Mouse (Mus musculus) C2C12 (cell line): ENCODE data around the gene Ubtf.

Experiments
- CEBPB ChIP-seq: IDR thresholded peaks from one replicate; pipeline ENCODE4 v1.6.1; 2011; ENCODE audit warnings: low read depth, mild to moderate bottlenecking, control low read depth, moderate library complexity
- CTCF ChIP-seq: IDR thresholded peaks from one replicate; pipeline ENCODE4 v1.5.1; 2011; ENCODE audit not compliant: control insufficient read depth, insufficient read depth, insufficient read length
- FOSL1 ChIP-seq: IDR thresholded peaks from one replicate; pipeline ENCODE4 v1.8.0; 2011; ENCODE audit warnings: mild to moderate bottlenecking, low read length; ENCODE audit not compliant: poor library complexity, insufficient read depth, severe bottlenecking
- MAX ChIP-seq: IDR thresholded peaks from one replicate; pipeline ENCODE4 v1.6.1; 2011; ENCODE audit warnings: mild to moderate bottlenecking, control low read depth
- MYOD1 ChIP-seq: IDR thresholded peaks from one replicate; pipeline ENCODE4 v1.6.1; 2011; ENCODE audit warnings: low read depth; ENCODE audit not compliant: control insufficient read depth, insufficient read length
- MYOG ChIP-seq: IDR thresholded peaks from one replicate; pipeline ENCODE4 v1.6.1; 2011; ENCODE audit not compliant: control insufficient read depth, insufficient read length; ENCODE audit errors: extremely low read depth
- USF1 ChIP-seq: IDR thresholded peaks from one replicate; pipeline ENCODE4 v1.6.1; 2011; ENCODE audit warnings: low read depth, mild to moderate bottlenecking, control low read depth, moderate library complexity

DNA sequence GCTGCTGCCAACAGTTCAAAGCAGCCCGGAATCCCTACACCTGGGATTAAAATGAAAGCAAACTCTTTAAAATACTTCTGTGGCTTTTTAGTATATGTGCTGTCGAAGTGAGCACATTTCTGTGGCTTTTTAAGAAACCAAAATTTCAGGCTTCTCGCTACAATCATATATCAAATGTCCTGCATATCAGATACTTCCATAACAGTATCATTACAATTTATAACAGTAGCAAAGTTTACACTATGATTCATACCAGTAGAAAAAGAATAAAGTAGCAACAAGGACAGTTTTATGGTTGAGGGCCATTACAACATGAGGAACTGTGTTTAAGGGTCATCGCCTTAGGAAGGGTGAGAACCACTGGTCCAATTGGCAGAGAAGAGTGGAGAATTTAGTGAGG, 21.6 kb upstream of the Ubtf start:
- TF ChIP-seq MAX (no peak), CTCF (no peak), USF1 (no peak), FOSL1 (peak; percentile 95), CEBPB (peak; percentile 41), MYOD1 (no peak), MYOG (no peak)
